Comparison of ENCODE assay signal across 39 mouse cellular contexts in genomic region chr5:86725021-86725420, GRCm38 (mm10). TPM values are rescaled to one million over a fixed set of nuclear protein-coding genes. Genes with fewer than 3 reads are reported as not detected.
"Had no signal": no experiment of that assay in that cellular context is flagged by ENCODE, and none has a peak within 500 bp of the region (broad histone marks: within the 10 kb centered on the region; RNA-seq: fewer than 3 reads in every experiment).

No protein-coding gene starts in this region.

- H3K36me3 ChIP-seq: embryonic facial prominence, embryonic 10.5 days; embryonic facial prominence, embryonic 12.5 days; embryonic facial prominence, embryonic 13.5 days; embryonic facial prominence, embryonic 15.5 days; forebrain, embryonic 10.5 days; forebrain, embryonic 12.5 days; forebrain, embryonic 15.5 days had no signal

- H3K4me3 ChIP-seq: embryonic facial prominence, embryonic 10.5 days; embryonic facial prominence, embryonic 12.5 days; embryonic facial prominence, embryonic 13.5 days; embryonic facial prominence, embryonic 15.5 days; erythroblast, embryonic 14.5 days; forebrain, embryonic 10.5 days; forebrain, embryonic 12.5 days; forebrain, embryonic 13.5 days; forebrain, embryonic 15.5 days; gastrocnemius, adult 2 months; heart, adult 2 months had no signal

- H3K27me3 ChIP-seq: embryonic facial prominence, embryonic 12.5 days; embryonic facial prominence, embryonic 13.5 days; embryonic facial prominence, embryonic 15.5 days; forebrain, embryonic 12.5 days; forebrain, embryonic 13.5 days; forebrain, embryonic 15.5 days had no signal

- DNase-seq: cerebellum, adult 8-10 months; cerebellum, adult 9-10 months; cerebellum, adult 9-11 months; cerebellum, postnatal 10 days; cerebellum, postnatal 14 days; cerebellum, postnatal 25 days; cerebellum, postnatal 36 days; embryo, embryonic 11 days; forebrain, postnatal 0 days; gastrocnemius, adult 2 months; gastrocnemius, postnatal 10 days; gastrocnemius, postnatal 14 days; gastrocnemius, postnatal 25 days; gastrocnemius, postnatal 36 days; heart, adult 11 months; heart, adult 18-20 months; heart, adult 2 months had no signal

- H3K9ac ChIP-seq: embryonic facial prominence, embryonic 12.5 days; embryonic facial prominence, embryonic 13.5 days; embryonic facial prominence, embryonic 15.5 days; forebrain, embryonic 12.5 days; forebrain, embryonic 13.5 days; forebrain, embryonic 15.5 days; forebrain, postnatal 0 days had no signal

- H3K27ac ChIP-seq: embryonic facial prominence, embryonic 10.5 days; embryonic facial prominence, embryonic 12.5 days; embryonic facial prominence, embryonic 13.5 days; embryonic facial prominence, embryonic 15.5 days; forebrain, embryonic 10.5 days; forebrain, embryonic 12.5 days; forebrain, embryonic 13.5 days; forebrain, embryonic 15.5 days; gastrocnemius, adult 2 months; heart, adult 2 months had no signal

- H3K4me1 ChIP-seq: embryonic facial prominence, embryonic 12.5 days; embryonic facial prominence, embryonic 13.5 days; embryonic facial prominence, embryonic 15.5 days; forebrain, embryonic 10.5 days; forebrain, embryonic 12.5 days; forebrain, embryonic 13.5 days; forebrain, embryonic 15.5 days had no signal

RNA-seq across cellular contexts. Expression of gene Tmprss11e, which starts 20.6 kb away (rescaled TPM):
- total RNA-seq: common myeloid progenitor, adult 5-6 weeks; gastrocnemius, adult 18-20 months; gastrocnemius, adult 2 months; gastrocnemius, adult 8-10 months; gastrocnemius, postnatal 10 days; gastrocnemius, postnatal 14 days; gastrocnemius, postnatal 25 days; gastrocnemius, postnatal 36 days; gastrocnemius, postnatal 4 days; granulocyte monocyte progenitor cell, adult 5-6 weeks; heart, adult 18-20 months; heart, adult 2 months; heart, adult 8-10 months had no signal
- polyA plus RNA-seq: cortical plate, adult 2 months; embryonic facial prominence, embryonic 10.5 days; embryonic facial prominence, embryonic 11.5 days; embryonic facial prominence, embryonic 12.5 days; erythroblast, embryonic 14.5 days; forebrain, embryonic 10.5 days; forebrain, embryonic 11.5 days; forebrain, embryonic 13.5 days; forebrain, embryonic 14.5 days; forebrain, embryonic 15.5 days; forebrain, embryonic 16.5 days; forebrain, postnatal 0 days; frontal cortex, adult 2 months; gonadal fat pad, adult 2 months had no signal

RNA-seq across cellular contexts. Expression of gene Tmprss11b, which starts 48.9 kb away (rescaled TPM):
- total RNA-seq: common myeloid progenitor, adult 5-6 weeks; forebrain, postnatal 0 days; gastrocnemius, adult 18-20 months; gastrocnemius, adult 2 months; gastrocnemius, adult 8-10 months; gastrocnemius, postnatal 10 days; gastrocnemius, postnatal 14 days; gastrocnemius, postnatal 25 days; gastrocnemius, postnatal 36 days; gastrocnemius, postnatal 4 days; granulocyte monocyte progenitor cell, adult 5-6 weeks; heart, adult 18-20 months; heart, adult 2 months; heart, adult 8-10 months had no signal
- polyA plus RNA-seq: cortical plate, adult 2 months; embryonic facial prominence, embryonic 10.5 days; embryonic facial prominence, embryonic 11.5 days; erythroblast, embryonic 14.5 days; forebrain, embryonic 10.5 days; forebrain, embryonic 11.5 days; forebrain, embryonic 12.5 days; forebrain, embryonic 13.5 days; forebrain, embryonic 14.5 days; forebrain, embryonic 15.5 days; forebrain, embryonic 16.5 days; forebrain, postnatal 0 days; frontal cortex, adult 2 months; gonadal fat pad, adult 2 months; heart, adult 2 months had no signal
